Mouse (Mus musculus) right cerebral cortex, adult 18-20 months (tissue): Measurements from ENCODE around the gene Ano1.
A peak's percentile ranks its signal among the peaks of the same experiment; 100 is the strongest.

ENCODE experiments used
- DNase-seq: peaks from one replicate; pipeline ENCODE4 v3.0.0; 2022; ENCODE audit warnings: mixed read lengths

Ano1 gene

GRCm38 (mm10) chr7:144751833-144752232 is at the start of gene Ano1:
Gene Ano1, minus strand, starts transcription at chr7:144751974.
- DNase-seq: no peak

- DNase-seq: peak; percentile 28
Observed at GRCm38 (mm10) chr7:144798471-144798870, 46.7 kb upstream of the Ano1 start.

GRCm38 (mm10) chr7:144796986-144797735 is 45.4 kb upstream of the Ano1 start:
- no peak for DNase-seq

GRCm38 (mm10) chr7:144795976-144796474 is 44.3 kb upstream of the Ano1 start:
- no peak for DNase-seq

- no peak for DNase-seq
Observed at GRCm38 (mm10) chr7:144793296-144793695, 41.5 kb upstream of the Ano1 start.

GRCm38 (mm10) chr7:144791426-144791825 is 39.7 kb upstream of the Ano1 start:
- DNase-seq: no peak

- DNase-seq: no peak
Observed at GRCm38 (mm10) chr7:144789601-144790556, 38.1 kb upstream of the Ano1 start.

GRCm38 (mm10) chr7:144788631-144789030 is 36.9 kb upstream of the Ano1 start:
- no peak for DNase-seq

GRCm38 (mm10) chr7:144787501-144787900 is 35.7 kb upstream of the Ano1 start:
- DNase-seq: no peak

- no peak for DNase-seq
Observed at GRCm38 (mm10) chr7:144786571-144786970, 34.8 kb upstream of the Ano1 start.

GRCm38 (mm10) chr7:144784176-144784575 is 32.4 kb upstream of the Ano1 start:
- no peak for DNase-seq

- DNase-seq: no peak
Observed at GRCm38 (mm10) chr7:144782402-144782801, 30.6 kb upstream of the Ano1 start.

- DNase-seq: no peak
Observed at GRCm38 (mm10) chr7:144781337-144781736, 29.6 kb upstream of the Ano1 start.

GRCm38 (mm10) chr7:144780190-144780589 is 28.4 kb upstream of the Ano1 start:
- no peak for DNase-seq

- DNase-seq: no peak
Observed at GRCm38 (mm10) chr7:144779691-144780090, 27.9 kb upstream of the Ano1 start.

GRCm38 (mm10) chr7:144777805-144778204 is 26.0 kb upstream of the Ano1 start:
- DNase-seq: no peak

GRCm38 (mm10) chr7:144775804-144776447 is 24.2 kb upstream of the Ano1 start:
- DNase-seq: peak; percentile 73

GRCm38 (mm10) chr7:144775214-144775613 is 23.4 kb upstream of the Ano1 start:
- DNase-seq: no peak

GRCm38 (mm10) chr7:144774283-144774682 is 22.5 kb upstream of the Ano1 start:
- no peak for DNase-seq

- DNase-seq: no peak
Observed at GRCm38 (mm10) chr7:144770116-144770515, 18.3 kb upstream of the Ano1 start.

- no peak for DNase-seq
Observed at GRCm38 (mm10) chr7:144769434-144770080, 17.8 kb upstream of the Ano1 start.

GRCm38 (mm10) chr7:144768845-144769244 is 17.1 kb upstream of the Ano1 start:
- DNase-seq: no peak
